ENCODE assay signal across 35 mouse cellular contexts in the genomic region with DNA sequence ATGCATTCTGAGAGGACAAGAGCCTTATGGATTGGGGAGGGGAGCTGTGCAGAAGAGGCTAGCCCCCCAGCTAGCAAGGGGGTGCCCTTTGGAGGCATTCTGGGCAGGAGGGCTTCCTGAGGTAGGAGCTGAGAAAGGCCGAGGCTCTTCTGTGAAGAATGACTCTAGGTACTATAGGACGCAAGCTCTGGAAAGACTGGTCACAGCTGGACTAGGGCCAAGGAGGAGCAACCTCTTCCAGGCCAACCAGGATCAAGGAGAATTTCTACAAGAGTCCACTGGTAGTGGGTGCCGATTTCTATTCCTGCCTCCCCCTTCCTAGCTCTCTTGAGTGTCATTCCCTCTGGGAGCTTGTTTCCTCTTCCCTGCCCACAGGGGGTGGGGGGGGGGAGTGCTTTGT. TPM values are rescaled to one million over a fixed set of nuclear protein-coding genes. Genes with fewer than 3 reads are reported as not detected.
A peak's percentile ranks its signal among the peaks of the same experiment; 100 is the strongest.
DNase-seq lines count a peak whose midpoint lies in the region; ATAC-seq lines count a peak whose summit lies in the region.
"Had no signal": no experiment of that assay in that cellular context is flagged by ENCODE, and none has a peak within 500 bp of the region (broad histone marks: within the 10 kb centered on the region; RNA-seq: fewer than 3 reads in every experiment).

No protein-coding gene starts in this region.

- H3K4me3 ChIP-seq in kidney, embryonic 15.5 days (replicated peaks): no peak overlapping the region
- H3K4me3 ChIP-seq: embryonic facial prominence, embryonic 10.5 days; embryonic facial prominence, embryonic 13.5 days; erythroblast, embryonic 14.5 days; forebrain, embryonic 12.5 days; hindbrain, embryonic 12.5 days; hindbrain, embryonic 15.5 days had no signal

- no peak for ATAC-seq in kidney, embryonic 15.5 days (replicated peaks; ENCODE audit: low FRiP score)
- ATAC-seq: forebrain, embryonic 16.5 days; intestine, postnatal 0 days; Patski had no signal

- H3K36me3 ChIP-seq in kidney, embryonic 15.5 days: no peaks in the 10 kb centered on the region
- H3K36me3 ChIP-seq: embryonic facial prominence, embryonic 10.5 days; embryonic facial prominence, embryonic 13.5 days; forebrain, embryonic 12.5 days; hindbrain, embryonic 12.5 days; hindbrain, embryonic 15.5 days had no signal

- H3K4me1 ChIP-seq in kidney, embryonic 15.5 days: peaks cover 54% of the 10 kb centered on the region

- 65% methylated on average over 3 of the region's 3 CpGs for WGBS in kidney, embryonic 15.5 days

- H3K4me2 ChIP-seq in kidney, embryonic 15.5 days: no peak overlapping the region
- H3K4me2 ChIP-seq: embryonic facial prominence, embryonic 13.5 days; heart, embryonic 11.5 days; hindbrain, embryonic 15.5 days had no signal

- H3K27me3 ChIP-seq in kidney, embryonic 15.5 days: no peaks in the 10 kb centered on the region
- H3K27me3 ChIP-seq: forebrain, embryonic 12.5 days; hindbrain, embryonic 15.5 days; Patski had no signal

- no peak overlapping the region for H3K27ac ChIP-seq in kidney, embryonic 15.5 days
- H3K27ac ChIP-seq: embryonic facial prominence, embryonic 10.5 days; embryonic facial prominence, embryonic 13.5 days; forebrain, embryonic 12.5 days; hindbrain, embryonic 12.5 days; hindbrain, embryonic 15.5 days had no signal

- no peak overlapping the region for H3K9ac ChIP-seq in kidney, embryonic 15.5 days
- H3K9ac ChIP-seq: embryonic facial prominence, embryonic 13.5 days; forebrain, embryonic 12.5 days; hindbrain, embryonic 12.5 days; hindbrain, embryonic 15.5 days had no signal

- DNase-seq in adrenal gland, postnatal 10 days: peak; percentile 55
- DNase-seq in adrenal gland, adult 2 months: no peak
- peak; percentile 34 for DNase-seq in kidney, postnatal 10 days
- DNase-seq in MN1 (ENCODE audit: low spot score): peak; percentile 37
- no peak for DNase-seq in thymus, postnatal 36 days
- DNase-seq: adrenal gland, adult 8-10 months; cerebellum, adult 11 months; cerebellum, adult 2 months; cerebellum, adult 9-11 months; cerebellum, postnatal 36 days; embryo, embryonic 11 days; gastrocnemius, postnatal 10 days; gastrocnemius, postnatal 36 days; heart, adult 11 months had no signal

- H3K9me3 ChIP-seq in kidney, embryonic 15.5 days (replicated peaks): no peaks in the 10 kb centered on the region
- H3K9me3 ChIP-seq: embryonic facial prominence, embryonic 10.5 days; embryonic facial prominence, embryonic 13.5 days; forebrain, embryonic 12.5 days; hindbrain, embryonic 12.5 days; hindbrain, embryonic 15.5 days had no signal

RNA-seq across cellular contexts. Expression of a gene that starts 20.3 kb away (rescaled TPM):
- 10 to 100 TPM; 38.2 to 40.2 TPM for total RNA-seq in adrenal gland, postnatal 10 days (2021)
- 10 to 100 TPM; 40.5 to 53.8 TPM for total RNA-seq in adrenal gland, adult 2 months (2021)
- 33.0 and 42.8 TPM in 2 replicates for polyA plus RNA-seq in adrenal gland, adult 2 months (2012; rRNA removed)
- 22.0 and 24.6 TPM in 2 replicates for polyA plus RNA-seq in kidney, embryonic 15.5 days (2015; fragmentation: Nextera tagmentation; extraction: Ambion mirVana)

RNA-seq across cellular contexts. Expression of a gene that starts 46.3 kb away (rescaled TPM):
- total RNA-seq in adrenal gland, postnatal 10 days (2021): not detected
- total RNA-seq in adrenal gland, adult 2 months (2021): not detected
- polyA plus RNA-seq in adrenal gland, adult 2 months (2012; rRNA removed): not detected in 2 replicates
- not detected in 2 replicates for polyA plus RNA-seq in kidney, embryonic 15.5 days (2015; fragmentation: Nextera tagmentation; extraction: Ambion mirVana)
- total RNA-seq: adrenal gland, adult 8-10 months; ES-E14; gastrocnemius, adult 18-20 months; gastrocnemius, postnatal 10 days; gastrocnemius, postnatal 36 days; heart, adult 8-10 months; heart, postnatal 25 days; hematopoietic stem cell, adult 5-6 weeks had no signal
- polyA plus RNA-seq: brain, embryonic 14.5 days; cerebellum, adult 2 months; cortical plate, adult 2 months; embryonic facial prominence, embryonic 13.5 days; erythroblast, embryonic 14.5 days; forebrain, embryonic 12.5 days; forebrain, embryonic 16.5 days; heart, embryonic 11.5 days; heart, embryonic 14.5 days; heart, postnatal 0 days; hindbrain, embryonic 12.5 days; hindbrain, embryonic 15.5 days; intestine, embryonic 14.5 days; intestine, postnatal 0 days; Patski had no signal

Comparison
In these comparisons a context has a peak if more than half of its experiments do, and no peak if none do; other contexts are left out.
1. DNase-seq: peak in adrenal gland, postnatal 10 days (single experiment), kidney, postnatal 10 days (single experiment) and MN1 (single experiment); none in adrenal gland, adult 2 months (single experiment) and thymus, postnatal 36 days (0 of 2).